Mouse (Mus musculus) activated CD4-positive, CD25-positive, alpha-beta regulatory T cell, adult 4 months (primary cell): ENCODE data around the gene Zfp940. TPM values are rescaled to one million over a fixed set of nuclear protein-coding genes. Genes with fewer than 3 reads are reported as not detected.
"Not testable (repeated sequence)": the region's sequence is repeated elsewhere in the genome, so short reads cannot be mapped to it uniquely, and the experiment has no call there.

Source experiments
- ATAC-seq: one replicate; pipeline ENCODE4 v1.8.0; 2017
- polyA plus RNA-seq, 2 experiments: library from polyadenylated mRNA; unstranded; fragments of 100-300 nt; shearing (Covaris generic); gene quantifications; one replicate each; pipeline ENCODE4 v1.2.1; 2017

Gene Zfp940
- polyA plus RNA-seq = 1 to 10 TPM; 5.3 to 7.4 TPM

GRCm38 (mm10) chr7:29853219-29853842, at the start of gene Zfp940:
TSS of gene Zfp940 (minus strand) at chr7:29853669.
- peak; percentile 99 for ATAC-seq

GRCm38 (mm10) chr7:29898351-29898750, 44.9 kb upstream of the Zfp940 start:
- ATAC-seq = no peak

- ATAC-seq = no peak
Observed at GRCm38 (mm10) chr7:29892756-29893155, 39.3 kb upstream of the Zfp940 start.

- no peak for ATAC-seq
Observed at GRCm38 (mm10) chr7:29890501-29890900, 37.0 kb upstream of the Zfp940 start.

GRCm38 (mm10) chr7:29880916-29881315, 27.4 kb upstream of the Zfp940 start:
- no peak for ATAC-seq

GRCm38 (mm10) chr7:29880056-29880455, 26.6 kb upstream of the Zfp940 start:
- no peak for ATAC-seq

- not testable (repeated sequence) for ATAC-seq
Observed at GRCm38 (mm10) chr7:29877561-29877960, 24.1 kb upstream of the Zfp940 start.

- no peak for ATAC-seq
Observed at GRCm38 (mm10) chr7:29874256-29874655, 20.8 kb upstream of the Zfp940 start.

GRCm38 (mm10) chr7:29861660-29862059, 8.2 kb upstream of the Zfp940 start:
- ATAC-seq = no peak

- ATAC-seq = peak; percentile 99
Observed at GRCm38 (mm10) chr7:29859532-29860517, 6.4 kb upstream of the Zfp940 start, which contains the start of gene Zfp420. TSS of gene Zfp420 (plus strand) at chr7:29859979.

- no peak for ATAC-seq
Observed at GRCm38 (mm10) chr7:29852831-29853218, 644 bp downstream of the Zfp940 start.

GRCm38 (mm10) chr7:29844616-29845015, 8.9 kb downstream of the Zfp940 start:
- no peak for ATAC-seq

GRCm38 (mm10) chr7:29842105-29842504, 11.4 kb downstream of the Zfp940 start:
- no peak for ATAC-seq

GRCm38 (mm10) chr7:29839256-29839655, 14.2 kb downstream of the Zfp940 start:
- ATAC-seq = no peak

- no peak for ATAC-seq
Observed at GRCm38 (mm10) chr7:29836816-29837215, 16.7 kb downstream of the Zfp940 start.

GRCm38 (mm10) chr7:29829804-29830203, 23.7 kb downstream of the Zfp940 start:
- ATAC-seq = no peak

GRCm38 (mm10) chr7:29828001-29828400, 25.5 kb downstream of the Zfp940 start:
- ATAC-seq = no peak

- peak; percentile 67 for ATAC-seq
Observed at GRCm38 (mm10) chr7:29818619-29819254, 34.7 kb downstream of the Zfp940 start.

GRCm38 (mm10) chr7:29815910-29816429, 37.5 kb downstream of the Zfp940 start, which contains the start of gene Zfp790:
TSS of gene Zfp790 (plus strand) at chr7:29816114.
- ATAC-seq = peak; percentile 95

- no peak for ATAC-seq
Observed at GRCm38 (mm10) chr7:29815061-29815784, 38.2 kb downstream of the Zfp940 start.

GRCm38 (mm10) chr7:29814381-29814780, 39.1 kb downstream of the Zfp940 start:
- ATAC-seq = no peak

- no peak for ATAC-seq
Observed at GRCm38 (mm10) chr7:29812244-29812643, 41.2 kb downstream of the Zfp940 start.
